Mouse (Mus musculus) embryo, embryonic 9.5 days (tissue): Measurements from ENCODE around the gene Gmip.

Experiments used
- DNase-seq: peaks from one replicate; pipeline ENCODE4 v3.0.0-alpha.2; 2017; ENCODE audit errors: extremely low spot score

Gene Gmip

GRCm38 (mm10) chr8:69803366-69803765 is 5.1 kb upstream of the Gmip start:
- DNase-seq, result no peak

DNA sequence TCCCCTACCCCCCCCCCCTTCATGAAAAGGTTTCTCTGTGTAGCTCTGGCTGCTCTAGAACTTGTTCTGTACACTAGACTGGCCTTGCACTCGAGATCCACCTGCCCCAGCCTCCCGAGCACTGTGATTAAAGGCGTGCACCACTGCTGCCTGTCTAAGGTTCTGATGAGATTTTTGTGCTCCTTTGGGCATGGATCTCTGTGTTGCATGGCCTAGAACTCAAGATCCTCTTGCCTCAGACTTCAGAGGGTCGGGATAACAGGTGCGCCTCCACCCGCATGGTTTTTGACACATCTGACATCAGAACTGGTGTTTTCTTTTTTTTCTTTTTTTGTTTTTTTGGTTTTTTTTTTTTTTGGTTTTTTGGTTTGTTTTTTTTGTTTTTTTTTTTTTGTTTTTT is 3.9 kb upstream of the Gmip start:
- DNase-seq, result no peak

DNA sequence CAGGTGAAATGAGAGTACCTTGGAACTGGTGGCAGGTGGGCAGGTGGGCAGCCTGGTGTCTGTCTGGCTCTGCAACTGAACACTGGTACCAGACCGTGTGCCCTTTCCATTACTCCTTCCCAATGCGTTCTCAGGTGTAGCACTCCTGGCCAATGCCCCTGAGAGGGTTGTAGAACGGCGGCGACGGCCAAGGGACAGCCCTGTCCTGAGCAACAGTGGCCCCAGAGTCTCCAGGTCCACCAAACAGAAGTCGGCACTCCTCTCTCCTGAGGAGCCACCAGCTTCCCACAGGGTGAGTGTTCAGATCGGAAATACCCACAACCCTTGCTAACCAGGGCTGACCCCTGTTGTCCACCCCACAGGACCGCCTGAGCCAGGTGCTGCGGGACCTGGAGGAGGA is 3.4 kb upstream of the Gmip start:
- DNase-seq, result no peak

DNA sequence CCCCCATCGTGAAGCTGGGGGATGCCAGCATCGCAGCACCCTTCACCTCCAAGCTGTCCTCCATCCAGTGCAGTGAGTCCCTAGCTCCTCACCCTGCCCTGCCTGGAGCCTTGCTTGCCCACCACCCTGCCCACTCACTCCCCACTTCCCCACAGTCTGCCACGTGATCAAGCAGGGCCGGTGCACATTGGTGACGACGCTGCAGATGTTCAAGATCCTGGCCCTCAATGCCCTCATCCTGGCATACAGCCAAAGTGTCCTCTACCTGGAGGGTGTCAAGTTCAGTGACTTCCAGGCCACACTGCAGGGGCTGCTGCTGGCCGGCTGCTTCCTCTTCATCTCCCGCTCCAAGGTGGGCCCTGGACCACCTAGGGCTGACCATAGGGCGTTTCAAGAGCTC is 3.0 kb upstream of the Gmip start:
- no peak for DNase-seq

DNA sequence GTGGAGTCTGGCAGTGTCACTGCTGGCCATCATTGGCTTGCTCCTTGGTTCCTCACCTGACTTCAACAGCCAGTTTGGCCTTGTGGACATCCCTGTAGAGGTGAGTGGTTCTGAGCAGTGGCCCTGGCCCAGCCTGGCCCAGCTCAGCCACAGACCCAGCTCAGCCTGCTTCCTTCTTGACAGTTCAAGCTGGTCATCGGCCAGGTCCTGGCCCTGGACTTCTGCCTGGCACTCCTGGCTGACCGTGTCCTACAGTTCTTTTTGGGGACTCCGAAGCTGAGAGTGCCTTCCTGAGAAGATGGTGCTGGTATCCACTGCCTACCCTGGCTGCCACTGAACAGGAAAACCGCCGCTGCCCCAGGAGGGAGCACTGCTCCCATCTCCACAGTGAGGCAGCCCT is 1.2 kb upstream of the Gmip start:
- no peak for DNase-seq

DNA sequence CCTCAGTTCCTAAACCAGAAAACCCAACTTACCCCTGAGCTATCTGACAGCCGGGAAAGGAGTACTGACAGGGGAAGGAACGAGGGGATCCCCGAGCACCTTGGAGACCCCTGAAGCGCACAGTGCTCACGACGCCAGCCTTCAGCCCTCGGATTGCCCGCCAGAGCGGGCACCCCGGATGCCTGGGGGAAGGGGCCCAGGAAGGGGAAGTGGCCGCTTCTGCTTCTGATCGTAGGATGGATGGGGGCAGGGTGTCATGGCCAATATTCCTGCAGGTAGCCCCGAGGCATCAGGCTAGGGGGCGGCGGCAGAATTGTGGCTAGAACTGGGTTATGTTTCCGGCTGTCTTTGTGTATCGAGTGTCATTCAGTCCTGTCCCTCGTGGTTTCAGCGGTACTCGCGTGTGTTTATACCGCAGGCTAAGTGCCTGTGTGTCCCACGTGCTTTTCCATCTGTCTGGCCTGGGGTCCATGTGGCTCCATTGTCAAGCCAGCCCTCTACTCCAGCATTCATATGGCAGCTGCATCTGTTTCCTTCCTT is 455 bp downstream of the Gmip start:
- DNase-seq, result peak; percentile 26

DNA sequence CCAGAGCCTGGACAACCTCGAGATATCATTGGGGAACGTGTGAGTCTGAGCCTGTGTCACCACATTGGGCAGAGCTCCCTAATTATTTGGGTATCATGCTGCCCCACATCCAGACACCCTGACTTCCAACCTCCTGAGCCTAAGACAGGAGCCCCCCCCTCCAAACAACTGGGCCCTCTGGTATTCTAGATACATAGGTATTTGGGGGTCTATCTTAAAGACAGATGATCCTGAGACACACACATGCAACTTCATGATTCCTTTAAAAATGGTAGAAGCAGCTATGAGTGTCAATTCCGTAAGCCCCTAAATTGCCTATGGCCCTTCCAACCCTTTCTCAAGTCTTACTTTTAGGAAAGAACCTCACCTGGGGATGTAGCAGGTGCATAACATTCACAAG is 1.3 kb downstream of the Gmip start:
- DNase-seq, result no peak

GRCm38 (mm10) chr8:69814881-69815280 is 6.4 kb downstream of the Gmip start:
- no peak for DNase-seq

- DNase-seq, result no peak
Observed at GRCm38 (mm10) chr8:69815396-69815795, 6.9 kb downstream of the Gmip start.

GRCm38 (mm10) chr8:69820466-69820865 is 12.0 kb downstream of the Gmip start:
- DNase-seq, result no peak

GRCm38 (mm10) chr8:69821971-69822385 is 13.5 kb downstream of the Gmip start:
- DNase-seq, result peak; percentile 86

GRCm38 (mm10) chr8:69822386-69823191 is 14.1 kb downstream of the Gmip start, which contains the start of gene Lpar2:
TSS of gene Lpar2 (plus strand) at chr8:69822429.
- no peak for DNase-seq

GRCm38 (mm10) chr8:69826371-69826770 is 17.9 kb downstream of the Gmip start:
- DNase-seq, result no peak

- DNase-seq, result peak; percentile 96
Observed at GRCm38 (mm10) chr8:69832298-69832853, 23.9 kb downstream of the Gmip start, which contains the start of gene Pbx4. TSS of gene Pbx4 (plus strand) at chr8:69832491.

GRCm38 (mm10) chr8:69837057-69837682 is 28.7 kb downstream of the Gmip start:
- no peak for DNase-seq

DNA sequence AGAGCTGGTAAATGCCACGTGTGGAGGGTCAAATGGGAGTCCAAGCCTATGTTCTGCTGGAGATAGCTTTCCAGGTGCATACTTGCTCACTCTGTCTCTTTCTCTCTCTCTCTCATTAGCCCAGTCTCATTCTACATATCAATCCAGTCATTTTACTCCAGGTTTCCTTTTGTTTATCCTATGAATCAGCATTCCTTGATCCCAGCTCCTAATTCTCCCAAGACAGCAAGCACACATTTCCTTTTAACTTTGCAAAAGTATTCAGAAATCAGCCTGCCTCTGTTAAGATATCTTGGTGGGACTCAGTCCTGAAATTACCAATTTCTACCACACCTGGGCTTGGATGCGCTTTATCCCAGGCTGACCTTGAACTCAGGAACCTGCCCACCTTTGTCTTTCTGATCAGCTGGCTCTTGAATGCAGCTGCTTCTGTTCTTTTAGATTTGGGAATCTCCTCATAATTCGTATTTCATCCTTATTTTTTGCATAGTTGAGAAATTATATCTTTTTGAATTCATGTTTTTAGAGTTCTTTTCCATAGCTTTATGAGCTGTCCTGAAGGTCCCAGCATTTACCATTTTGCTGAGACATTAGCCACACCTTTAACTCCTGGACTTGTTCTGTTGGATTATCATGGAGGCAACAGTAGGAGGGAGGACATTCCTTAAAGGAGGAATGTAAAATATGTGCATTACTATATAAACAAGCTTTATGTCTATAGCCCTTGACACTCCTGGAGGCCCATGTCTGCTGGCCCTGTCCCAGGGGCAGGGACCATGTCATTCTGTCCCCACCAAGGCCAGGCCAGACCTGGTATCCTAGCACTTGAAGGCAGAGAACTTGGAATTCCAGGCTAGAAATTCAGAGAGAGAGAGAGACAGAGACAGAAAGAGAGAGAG is 38.9 kb downstream of the Gmip start:
- no peak for DNase-seq

DNA sequence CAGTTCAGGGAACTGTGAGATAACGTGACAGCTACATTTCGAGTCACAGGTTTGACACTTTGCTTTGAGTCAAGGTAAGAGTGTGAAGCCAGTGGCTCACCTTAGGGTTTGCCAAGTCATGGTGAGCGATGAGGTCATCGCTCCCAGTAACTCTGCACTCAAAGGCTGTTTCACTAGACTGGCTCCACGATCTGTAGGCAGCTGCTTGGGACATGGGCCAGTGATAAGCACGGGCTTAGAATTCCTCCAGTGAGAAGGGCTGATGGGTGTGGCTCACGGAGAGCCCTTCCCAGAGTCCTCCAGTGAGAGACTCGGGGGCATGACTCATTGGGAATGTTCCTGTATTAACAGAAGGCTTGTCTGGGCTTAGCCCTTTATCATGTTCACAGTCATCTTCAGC is 40.5 kb downstream of the Gmip start:
- no peak for DNase-seq

DNA sequence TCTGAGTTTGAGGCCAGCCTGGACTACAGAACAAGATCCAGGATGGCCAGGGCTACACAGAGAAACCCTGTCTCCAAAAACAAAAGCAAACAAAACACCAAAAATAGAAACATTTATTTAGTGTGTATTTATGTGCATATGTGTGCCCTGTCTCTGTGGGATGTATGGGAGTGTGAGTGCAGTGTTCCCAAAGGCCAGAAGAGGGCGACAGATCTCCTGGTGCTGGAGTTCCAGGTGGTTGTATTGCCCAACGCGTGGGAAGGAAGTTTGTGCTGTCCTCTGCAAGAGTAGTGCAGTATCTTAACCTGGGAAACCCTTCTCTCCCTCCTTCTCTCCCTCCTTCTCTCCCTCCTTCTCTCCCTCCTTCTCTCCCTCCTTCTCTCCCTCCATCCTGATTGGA is 41.4 kb downstream of the Gmip start:
- DNase-seq, result no peak

DNA sequence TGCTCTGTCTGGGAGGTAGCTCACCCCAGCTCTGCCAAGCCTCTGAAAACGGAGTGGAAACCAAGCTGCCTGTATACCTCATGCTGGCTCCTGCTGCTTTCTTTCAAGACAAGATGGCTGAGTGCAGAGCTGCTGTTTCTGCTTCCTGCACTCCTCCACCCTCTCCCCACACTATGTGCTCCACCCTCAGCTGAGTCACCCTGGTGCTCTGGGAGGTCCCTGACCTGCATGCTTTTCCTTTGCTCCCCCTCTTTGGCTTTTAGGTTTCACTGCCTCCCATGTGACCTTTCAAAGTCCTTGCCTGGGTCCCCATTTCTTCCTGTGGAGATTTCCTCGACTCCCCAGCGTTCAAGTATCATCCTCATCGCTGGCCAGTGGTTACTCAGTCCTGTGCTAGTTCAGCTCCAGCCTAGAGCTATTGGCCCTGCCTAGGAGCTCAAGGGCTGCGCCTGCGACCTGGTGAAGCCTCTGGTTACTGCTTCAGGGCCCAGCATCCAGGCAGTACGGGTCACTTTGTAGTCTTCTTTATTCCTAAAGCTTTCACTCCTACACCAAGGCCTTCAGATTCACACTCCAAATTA is 42.5 kb downstream of the Gmip start:
- no peak for DNase-seq

DNA sequence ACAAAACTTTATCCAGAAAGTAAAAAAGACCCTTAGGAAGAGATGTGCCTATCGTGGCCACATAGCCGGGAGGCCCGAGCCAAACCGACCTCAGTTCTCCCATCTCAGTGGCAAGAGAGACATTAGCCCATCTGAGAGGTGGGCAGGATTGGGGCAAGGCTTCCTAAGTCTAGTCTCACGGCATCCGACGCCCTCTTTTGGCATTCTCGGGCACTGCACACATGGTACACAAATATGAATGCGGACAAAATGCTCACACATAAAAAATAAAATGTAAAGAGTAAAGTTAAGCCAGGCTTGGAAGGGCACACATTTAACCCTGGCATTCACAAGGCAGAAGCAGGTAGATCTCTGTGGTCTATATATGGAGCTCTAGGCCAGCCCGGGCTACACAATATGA is 45.4 kb downstream of the Gmip start:
- DNase-seq, result no peak

GRCm38 (mm10) chr8:69860807-69861206 is 52.3 kb downstream of the Gmip start:
- no peak for DNase-seq
